Mouse (Mus musculus) cerebellum, adult 2 months (tissue): Measurements from ENCODE around the gene 4930451I11Rik. TPM values are rescaled to one million over a fixed set of nuclear protein-coding genes. Genes with fewer than 3 reads are reported as not detected.

Experiments used
- DNase-seq, 2 experiments: peaks; one replicate each; pipeline ENCODE4 v3.0.0; 2021
- H3K27ac ChIP-seq: fragments of 200-500 bp; 2 replicates; pipeline ENCODE4 v1.5.1; 2012; ENCODE audit warnings: low read length, control low read depth, inconsistent platforms; ENCODE audit not compliant: insufficient read depth
- H3K27me3 ChIP-seq: fragments of 200-500 bp; 2 replicates; pipeline ENCODE4 v1.6.1; 2012; ENCODE audit warnings: inconsistent platforms, mild to moderate bottlenecking, low read length, moderate library complexity; ENCODE audit not compliant: control insufficient read depth, insufficient read depth
- H3K4me1 ChIP-seq: fragments of 200-500 bp; 2 replicates; pipeline ENCODE4 v1.6.1; 2011; ENCODE audit warnings: low read length; ENCODE audit not compliant: control insufficient read depth, insufficient read depth
- H3K4me3 ChIP-seq: fragments of 200-500 bp; replicated peaks from 2 replicates; pipeline ENCODE3; 2011; ENCODE audit warnings: mild to moderate bottlenecking, low read depth, low read length, control low read depth; ENCODE audit not compliant: insufficient read depth
- CTCF ChIP-seq: fragments of 200-500 bp; IDR thresholded peaks from 2 replicates; pipeline ENCODE4 v1.5.1; 2011; ENCODE audit warnings: low read depth, mild to moderate bottlenecking, control low read depth, low read length, moderate library complexity, borderline replicate concordance; ENCODE audit not compliant: insufficient read depth
- POLR2A ChIP-seq: fragments of 200-500 bp; IDR thresholded peaks from 2 replicates; pipeline ENCODE4 v1.6.1; 2011; ENCODE audit warnings: low read length, control low read depth, borderline replicate concordance; ENCODE audit not compliant: insufficient read depth
- WGBS: fragments of 180-500 bp; shearing (Covaris S2); methylation state at CpG from one replicate; pipeline ENCODE4 v1.1.7; 2018; 5-methylcytosine and 5-hydroxymethylcytosine counted together
- polyA plus RNA-seq: library from polyadenylated mRNA; depleted of rRNA; stranded (reverse); fragments of >200 nt; gene quantifications from 2 replicates; pipeline ENCODE4 v1.2.3, GENCODE M21; 2012

4930451I11Rik gene
- polyA plus RNA-seq, 1 experiment: not detected

GRCm38 (mm10) chr7:126802134-126802889 lies 29.1 kb downstream of the 4930451I11Rik start:
- no peaks in the 10 kb centered on the region for H3K27me3 ChIP-seq
- no peak for TF ChIP-seq CTCF
- TF ChIP-seq POLR2A: no peak
- no peak overlapping the region for H3K4me3 ChIP-seq
- H3K27ac ChIP-seq: no peak overlapping the region
- DNase-seq: peak in 1 of 2 experiments; percentile 12
- 68% methylated on average over 11 of the region's 11 CpGs for WGBS
- peaks cover 7% of the 10 kb centered on the region; the same call in 1 of the 2 replicates for H3K4me1 ChIP-seq

- no peaks in the 10 kb centered on the region for H3K27me3 ChIP-seq
- H3K27ac ChIP-seq: peak overlapping the region; percentile 100
- DNase-seq: no peak
- WGBS: 87% methylated on average over 16 of the region's 16 CpGs
- no peak overlapping the region for H3K4me3 ChIP-seq
- H3K4me1 ChIP-seq: peaks cover 12% of the 10 kb centered on the region
- no peak for TF ChIP-seq CTCF
- TF ChIP-seq POLR2A: no peak
Observed at GRCm38 (mm10) chr7:126801057-126801422, 30.4 kb downstream of the 4930451I11Rik start.

GRCm38 (mm10) chr7:126800269-126801056 lies 31.0 kb downstream of the 4930451I11Rik start:
- 20% methylated on average over 5 of the region's 5 CpGs for WGBS
- Histone ChIP-seq H3K4me3 (peak overlapping the region; percentile 92), H3K27me3 (no peaks in the 10 kb centered on the region), H3K27ac (peak overlapping the region; percentile 100), H3K4me1 (peaks cover 17% of the 10 kb centered on the region)
- peak in 1 of 2 experiments; percentile 55 for DNase-seq
- TF ChIP-seq CTCF: no peak
- TF ChIP-seq POLR2A: no peak

- DNase-seq: peak; percentile 83 to 90
- peaks cover 19% of the 10 kb centered on the region for H3K4me1 ChIP-seq
- peak; percentile 82 for TF ChIP-seq POLR2A
- TF ChIP-seq CTCF: peak; percentile 39; the same call in 1 of the 2 replicates
- peak overlapping the region; percentile 100 for H3K27ac ChIP-seq
- no peaks in the 10 kb centered on the region for H3K27me3 ChIP-seq
- peak overlapping the region; percentile 92 for H3K4me3 ChIP-seq
- under 1% methylated on average over 38 of the region's 38 CpGs for WGBS
Observed at GRCm38 (mm10) chr7:126799468-126800268, 31.8 kb downstream of the 4930451I11Rik start.

GRCm38 (mm10) chr7:126799050-126799467 lies 32.4 kb downstream of the 4930451I11Rik start:
- H3K4me1 ChIP-seq: peaks cover 19% of the 10 kb centered on the region
- peak; percentile 98 to 99 for DNase-seq
- no peaks in the 10 kb centered on the region for H3K27me3 ChIP-seq
- H3K4me3 ChIP-seq: peak overlapping the region; percentile 100
- H3K27ac ChIP-seq: peak overlapping the region; percentile 100
- TF ChIP-seq POLR2A (peak; percentile 98), CTCF (no peak)
- under 1% methylated on average over 36 of the region's 36 CpGs for WGBS

GRCm38 (mm10) chr7:126798127-126799049 lies 33.1 kb downstream of the 4930451I11Rik start:
- peak overlapping the region; percentile 99 for H3K27ac ChIP-seq
- H3K27me3 ChIP-seq: no peaks in the 10 kb centered on the region
- under 1% methylated on average over 40 of the region's 40 CpGs for WGBS
- TF ChIP-seq CTCF (0 out of 2 replicates have a peak, but pooled peaks have one; percentile 2), POLR2A (no peak)
- DNase-seq: peak; percentile 51 to 56
- H3K4me1 ChIP-seq: peaks cover 19% of the 10 kb centered on the region
- H3K4me3 ChIP-seq: peak overlapping the region; percentile 100
